ENCODE assay signal across 9 mouse cellular contexts in genomic region chr12:83762706-83763105, GRCm38 (mm10). TPM values are rescaled to one million over a fixed set of nuclear protein-coding genes. Genes with fewer than 3 reads are reported as not detected.
A peak's percentile ranks its signal among the peaks of the same experiment; 100 is the strongest.
DNase-seq lines count a peak whose midpoint lies in the region; ATAC-seq and TF ChIP-seq lines count a peak whose summit lies in the region.
"Had no signal": no experiment of that assay in that cellular context is flagged by ENCODE, and none has a peak within 500 bp of the region (broad histone marks: within the 10 kb centered on the region; RNA-seq: fewer than 3 reads in every experiment).

No protein-coding gene starts in this region.

- peak overlapping the region; percentile 70; the same call in 1 of the 2 replicates for H3K4me2 ChIP-seq in forebrain, embryonic 13.5 days
- H3K4me2 ChIP-seq in forebrain, embryonic 16.5 days (ENCODE audit: low read length), result no peak overlapping the region
- no peak overlapping the region for H3K4me2 ChIP-seq in midbrain, embryonic 14.5 days (ENCODE audit: low read length)
- no peak overlapping the region for H3K4me2 ChIP-seq in midbrain, postnatal 0 days (ENCODE audit: low read depth, low read length, poor library complexity, severe bottlenecking)
- no peak overlapping the region for H3K4me2 ChIP-seq in stomach, embryonic 16.5 days (ENCODE audit: low read depth, low read length)

- WGBS in forebrain, embryonic 13.5 days, result 32% methylated on average over 4 of the region's 4 CpGs
- 25% methylated on average over 4 of the region's 4 CpGs for WGBS in forebrain, embryonic 16.5 days
- 25% methylated on average over 4 of the region's 4 CpGs for WGBS in midbrain, embryonic 14.5 days
- 29% methylated on average over 4 of the region's 4 CpGs for WGBS in midbrain, postnatal 0 days
- WGBS in stomach, embryonic 16.5 days, result 33% methylated on average over 4 of the region's 4 CpGs

- no peaks in the 10 kb centered on the region for H3K36me3 ChIP-seq in forebrain, embryonic 13.5 days (ENCODE audit: poor library complexity, severe bottlenecking)
- H3K36me3 ChIP-seq in forebrain, embryonic 16.5 days (ENCODE audit: control insufficient read depth, insufficient read depth), result no peaks in the 10 kb centered on the region
- no peaks in the 10 kb centered on the region for H3K36me3 ChIP-seq in midbrain, embryonic 14.5 days (ENCODE audit: control insufficient read depth, insufficient read depth, low read length)
- H3K36me3 ChIP-seq in midbrain, postnatal 0 days (ENCODE audit: insufficient read depth, low read length), result no peaks in the 10 kb centered on the region
- H3K36me3 ChIP-seq in stomach, embryonic 16.5 days (ENCODE audit: control insufficient read depth, insufficient read depth, low read length), result no peaks in the 10 kb centered on the region

- H3K4me1 ChIP-seq in forebrain, embryonic 13.5 days, result peaks cover 19% of the 10 kb centered on the region
- H3K4me1 ChIP-seq in forebrain, embryonic 16.5 days (replicated peaks; ENCODE audit: control insufficient read depth, insufficient read depth, low read length), result peaks cover 16% of the 10 kb centered on the region
- peaks cover 12% of the 10 kb centered on the region for H3K4me1 ChIP-seq in midbrain, embryonic 14.5 days (ENCODE audit: control insufficient read depth, insufficient read depth, low read length)
- no peaks in the 10 kb centered on the region; the same call in 1 of the 2 replicates for H3K4me1 ChIP-seq in midbrain, postnatal 0 days (ENCODE audit: insufficient read depth, low read length)
- H3K4me1 ChIP-seq in stomach, embryonic 16.5 days (ENCODE audit: control insufficient read depth, insufficient read depth, low read length), result peaks cover 20% of the 10 kb centered on the region

- no peaks in the 10 kb centered on the region for H3K9me3 ChIP-seq in forebrain, embryonic 13.5 days (replicated peaks)
- H3K9me3 ChIP-seq in forebrain, embryonic 16.5 days (ENCODE audit: control insufficient read depth, low read length), result no peaks in the 10 kb centered on the region
- no peaks in the 10 kb centered on the region for H3K9me3 ChIP-seq in midbrain, embryonic 14.5 days (ENCODE audit: control insufficient read depth, low read length)
- no peaks in the 10 kb centered on the region for H3K9me3 ChIP-seq in midbrain, postnatal 0 days (ENCODE audit: low read length)
- H3K9me3 ChIP-seq in stomach, embryonic 16.5 days (replicated peaks; ENCODE audit: control insufficient read depth, low read length), result no peaks in the 10 kb centered on the region

- no peak overlapping the region for H3K4me3 ChIP-seq in forebrain, embryonic 13.5 days
- no peak overlapping the region for H3K4me3 ChIP-seq in forebrain, embryonic 16.5 days (replicated peaks; ENCODE audit: low read length)
- H3K4me3 ChIP-seq in midbrain, embryonic 14.5 days (replicated peaks; ENCODE audit: low read depth, low read length), result no peak overlapping the region
- no peak overlapping the region for H3K4me3 ChIP-seq in midbrain, postnatal 0 days (ENCODE audit: low read depth, low read length)
- H3K4me3 ChIP-seq in stomach, embryonic 16.5 days (replicated peaks; ENCODE audit: low read length), result no peak overlapping the region

- peak; percentile 22 for DNase-seq in midbrain, embryonic 14.5 days
- no peak for DNase-seq in midbrain, postnatal 0 days (ENCODE audit: low spot score)
- peak; percentile 50 for DNase-seq in kidney, adult 9 months
- DNase-seq in right cerebral cortex, adult 2 months (ENCODE audit: low spot score in 2 of 2), result no peak
- no peak for DNase-seq in thymus, postnatal 4 days

- peaks cover 3% of the 10 kb centered on the region; the same call in 1 of the 2 replicates for H3K27me3 ChIP-seq in forebrain, embryonic 13.5 days
- no peaks in the 10 kb centered on the region for H3K27me3 ChIP-seq in forebrain, embryonic 16.5 days (replicated peaks; ENCODE audit: control insufficient read depth, insufficient read depth, low read length)
- no peaks in the 10 kb centered on the region for H3K27me3 ChIP-seq in midbrain, embryonic 14.5 days (ENCODE audit: control insufficient read depth, insufficient read depth, low read length)
- H3K27me3 ChIP-seq in midbrain, postnatal 0 days (ENCODE audit: insufficient read depth, low read length), result no peaks in the 10 kb centered on the region
- no peaks in the 10 kb centered on the region for H3K27me3 ChIP-seq in stomach, embryonic 16.5 days (ENCODE audit: control insufficient read depth, insufficient read depth, low read length)
- H3K27me3 ChIP-seq: CH12.LX had no signal

- no peak for TF ChIP-seq CTCF in midbrain, postnatal 0 days (IDR thresholded peaks at IDR 0.05)

- H3K27ac ChIP-seq in forebrain, embryonic 13.5 days, result no peak overlapping the region
- H3K27ac ChIP-seq in forebrain, embryonic 16.5 days (ENCODE audit: low read length), result no peak overlapping the region
- no peak overlapping the region for H3K27ac ChIP-seq in midbrain, embryonic 14.5 days (replicated peaks; ENCODE audit: low read depth, low read length)
- H3K27ac ChIP-seq in midbrain, postnatal 0 days (ENCODE audit: low read depth, low read length), result no peak overlapping the region
- peak overlapping the region; percentile 85 for H3K27ac ChIP-seq in stomach, embryonic 16.5 days (ENCODE audit: low read length)

- ATAC-seq in forebrain, embryonic 13.5 days, result no peak
- ATAC-seq in forebrain, embryonic 16.5 days, result no peak
- ATAC-seq in midbrain, embryonic 14.5 days (ENCODE audit: low FRiP score, low TSS enrichment), result no peak
- ATAC-seq in midbrain, postnatal 0 days (ENCODE audit: low FRiP score), result no peak
- ATAC-seq in stomach, embryonic 16.5 days (ENCODE audit: insufficient read depth, low FRiP score), result no peak

- H3K9ac ChIP-seq in forebrain, embryonic 13.5 days, result no peak overlapping the region
- no peak overlapping the region for H3K9ac ChIP-seq in forebrain, embryonic 16.5 days (replicated peaks; ENCODE audit: low read depth, low read length)
- H3K9ac ChIP-seq in midbrain, embryonic 14.5 days (replicated peaks; ENCODE audit: low read length), result no peak overlapping the region
- no peak overlapping the region for H3K9ac ChIP-seq in midbrain, postnatal 0 days (replicated peaks; ENCODE audit: low read length, poor library complexity, severe bottlenecking)
- no peak overlapping the region for H3K9ac ChIP-seq in stomach, embryonic 16.5 days (ENCODE audit: low read length)

RNA-seq across cellular contexts. Expression of gene Papln, which starts 0.7 kb away (rescaled TPM):
- 0.10 and 0.19 TPM in 2 replicates for polyA plus RNA-seq in forebrain, embryonic 13.5 days (2015; fragmentation: Nextera tagmentation; extraction: Ambion mirVana)
- 0.16 and 0.30 TPM in 2 replicates for polyA plus RNA-seq in forebrain, embryonic 16.5 days (2015; fragmentation: Nextera tagmentation; extraction: Ambion mirVana)
- 0.11 and 0.24 TPM in 2 replicates for polyA plus RNA-seq in midbrain, embryonic 14.5 days (2014; fragmentation: Nextera tagmentation; extraction: Ambion mirVana)
- total RNA-seq in midbrain, postnatal 0 days (2014; rRNA removed), result 2.4 and 2.7 TPM in 2 replicates
- polyA plus RNA-seq in midbrain, postnatal 0 days (2015; fragmentation: Nextera tagmentation; extraction: Ambion mirVana), result 0.33 and 0.37 TPM in 2 replicates
- 4.3 and 4.9 TPM in 2 replicates for polyA plus RNA-seq in stomach, embryonic 16.5 days (2015; fragmentation: Nextera tagmentation; extraction: Ambion mirVana)

Comparison
In these comparisons a context has a peak if more than half of its experiments do, and no peak if none do; other contexts are left out.
1. DNase-seq: peak in midbrain, embryonic 14.5 days (single experiment) and kidney, adult 9 months (single experiment); none in midbrain, postnatal 0 days (single experiment), right cerebral cortex, adult 2 months (0 of 2) and thymus, postnatal 4 days (single experiment).